9 mouse cellular contexts compared by ENCODE assay signal in the genomic region with DNA sequence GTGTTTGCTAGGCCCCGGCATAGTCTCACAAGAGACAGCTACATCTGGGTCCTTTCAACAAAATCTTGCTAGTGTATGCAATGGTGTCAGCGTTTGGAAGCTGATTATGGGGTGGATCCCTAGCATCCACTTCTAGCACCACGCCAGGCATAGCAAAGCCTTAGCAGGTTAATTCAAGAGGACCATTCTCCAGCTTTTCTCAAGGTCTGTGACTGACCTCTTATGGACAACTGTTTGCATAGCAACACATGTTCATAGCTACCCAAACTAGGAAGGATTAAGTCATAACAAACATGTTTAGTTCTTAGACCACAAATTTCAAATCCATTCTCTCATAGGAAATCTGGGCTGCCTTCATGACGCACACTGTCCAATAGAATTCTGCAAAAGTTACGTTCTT. TPM values are rescaled to one million over a fixed set of nuclear protein-coding genes. Genes with fewer than 3 reads are reported as not detected.
DNase-seq lines count a peak whose midpoint lies in the region; ATAC-seq and TF ChIP-seq lines count a peak whose summit lies in the region.
"Had no signal": no experiment of that assay in that cellular context is flagged by ENCODE, and none has a peak within 500 bp of the region (broad histone marks: within the 10 kb centered on the region; RNA-seq: fewer than 3 reads in every experiment).

No protein-coding gene starts in this region.

- H3K9ac ChIP-seq in forebrain, embryonic 12.5 days: no peak overlapping the region
- H3K9ac ChIP-seq in forebrain, embryonic 11.5 days (ENCODE audit: low read length): no peak overlapping the region
- H3K9ac ChIP-seq in liver, embryonic 14.5 days (replicated peaks): no peak overlapping the region
- H3K9ac ChIP-seq in liver, embryonic 12.5 days: no peak overlapping the region

- no peaks in the 10 kb centered on the region for H3K4me1 ChIP-seq in forebrain, embryonic 12.5 days
- no peaks in the 10 kb centered on the region for H3K4me1 ChIP-seq in forebrain, embryonic 11.5 days (replicated peaks; ENCODE audit: control insufficient read depth, insufficient read depth, low read length)
- no peaks in the 10 kb centered on the region for H3K4me1 ChIP-seq in liver, embryonic 14.5 days (replicated peaks; ENCODE audit: control insufficient read depth in 2 of 2, insufficient read depth in 2 of 2, low read length in 1 of 2)
- no peaks in the 10 kb centered on the region for H3K4me1 ChIP-seq in liver, embryonic 12.5 days

- 61% methylated on average over 5 of the region's 5 CpGs for whole genome bisulfite sequencing in forebrain, embryonic 12.5 days
- WGBS in forebrain, embryonic 11.5 days: 60% methylated on average over 4 of the region's 5 CpGs
- 46% methylated on average over 4 of the region's 5 CpGs for WGBS in liver, embryonic 14.5 days (ENCODE audit: insufficient replicate concordance)
- 53% methylated on average over 5 of the region's 5 CpGs for WGBS in liver, embryonic 12.5 days (ENCODE audit: insufficient replicate concordance)

- peak; percentile 68; the same call in 1 of the 2 replicates for ATAC-seq in forebrain, embryonic 12.5 days (ENCODE audit: low FRiP score)
- ATAC-seq in forebrain, embryonic 11.5 days (replicated peaks; ENCODE audit: low FRiP score): no peak
- no peak for ATAC-seq in liver, embryonic 14.5 days (ENCODE audit: insufficient read depth)
- no peak for ATAC-seq in liver, embryonic 12.5 days
- peak; percentile 80 for ATAC-seq in common myeloid progenitor, adult 5-6 weeks (replicated peaks; ENCODE audit: low read depth, poor library complexity, severe bottlenecking)

- no peak for DNase-seq in forebrain, embryonic 11.5 days (ENCODE audit: low spot score)
- DNase-seq in liver, embryonic 14.5 days (ENCODE audit: low read depth in 3 of 3, low spot score in 3 of 3): no peak
- peak; percentile 47 for DNase-seq in kidney, postnatal 14 days
- DNase-seq in telencephalon, adult 2 months (ENCODE audit: low read depth, low spot score): peak; percentile 16
- no peak for DNase-seq in testis, postnatal 10 days (ENCODE audit: low spot score)

- H3K9me3 ChIP-seq in forebrain, embryonic 12.5 days: no peaks in the 10 kb centered on the region
- no peaks in the 10 kb centered on the region for H3K9me3 ChIP-seq in forebrain, embryonic 11.5 days (ENCODE audit: control insufficient read depth, low read length)
- H3K9me3 ChIP-seq in liver, embryonic 14.5 days (ENCODE audit: control insufficient read depth, low read length): no peaks in the 10 kb centered on the region
- H3K9me3 ChIP-seq in liver, embryonic 12.5 days (replicated peaks): no peaks in the 10 kb centered on the region

- no peak overlapping the region for H3K4me3 ChIP-seq in forebrain, embryonic 12.5 days (replicated peaks)
- H3K4me3 ChIP-seq in forebrain, embryonic 11.5 days (ENCODE audit: low read depth, low read length): no peak overlapping the region
- no peak overlapping the region for H3K4me3 ChIP-seq in liver, embryonic 14.5 days (ENCODE audit: insufficient read depth in 1 of 2, low read depth in 2 of 2, low read length in 2 of 2)
- no peak overlapping the region for H3K4me3 ChIP-seq in liver, embryonic 12.5 days

- TF ChIP-seq EP300 in liver, embryonic 14.5 days (IDR thresholded peaks at IDR 0.05; ENCODE audit: low read depth): no peak

- peaks cover 1% of the 10 kb centered on the region; the same call in 1 of the 2 replicates for H3K27me3 ChIP-seq in forebrain, embryonic 12.5 days
- H3K27me3 ChIP-seq in forebrain, embryonic 11.5 days (ENCODE audit: control insufficient read depth, insufficient read depth, low read length): no peaks in the 10 kb centered on the region
- no peaks in the 10 kb centered on the region for H3K27me3 ChIP-seq in liver, embryonic 14.5 days (ENCODE audit: control insufficient read depth, insufficient read depth, low read length)
- H3K27me3 ChIP-seq in liver, embryonic 12.5 days (replicated peaks): no peaks in the 10 kb centered on the region

- H3K27ac ChIP-seq in forebrain, embryonic 12.5 days: no peak overlapping the region
- no peak overlapping the region for H3K27ac ChIP-seq in forebrain, embryonic 11.5 days (ENCODE audit: low read depth, low read length)
- no peak overlapping the region for H3K27ac ChIP-seq in liver, embryonic 14.5 days
- H3K27ac ChIP-seq in liver, embryonic 12.5 days: no peak overlapping the region

- no peaks in the 10 kb centered on the region for H3K36me3 ChIP-seq in forebrain, embryonic 12.5 days (replicated peaks)
- no peaks in the 10 kb centered on the region for H3K36me3 ChIP-seq in forebrain, embryonic 11.5 days (ENCODE audit: control insufficient read depth, insufficient read depth, low read length)
- H3K36me3 ChIP-seq in liver, embryonic 14.5 days (replicated peaks; ENCODE audit: control insufficient read depth, insufficient read depth, low read depth): no peaks in the 10 kb centered on the region
- H3K36me3 ChIP-seq in liver, embryonic 12.5 days: no peaks in the 10 kb centered on the region

- H3K4me2 ChIP-seq in forebrain, embryonic 12.5 days: no peak overlapping the region
- no peak overlapping the region for H3K4me2 ChIP-seq in forebrain, embryonic 11.5 days (ENCODE audit: low read depth, low read length, severe bottlenecking)
- H3K4me2 ChIP-seq in liver, embryonic 14.5 days (ENCODE audit: low read depth): no peak overlapping the region
- no peak overlapping the region for H3K4me2 ChIP-seq in liver, embryonic 12.5 days

- TF ChIP-seq CTCF in liver, embryonic 14.5 days (IDR thresholded peaks at IDR 0.05; ENCODE audit: low read depth): peak; percentile 50; the same call in 1 of the 2 replicates

RNA-seq across cellular contexts. Expression of a gene that starts 40.7 kb away (rescaled TPM):
- polyA plus RNA-seq in forebrain, embryonic 12.5 days (2016; fragmentation: Nextera tagmentation; extraction: Ambion mirVana): 0.73 and 0.75 TPM in 2 replicates
- polyA plus RNA-seq in forebrain, embryonic 11.5 days (2014; fragmentation: Nextera tagmentation; extraction: Ambion mirVana): 0.63 and 1.2 TPM in 2 replicates
- polyA plus RNA-seq in liver, embryonic 14.5 days (2012; rRNA removed): 0.07 TPM in 1 of 2 replicates, not detected in the other
- polyA plus RNA-seq in liver, embryonic 14.5 days (2014; fragmentation: Nextera tagmentation; extraction: Ambion mirVana): not detected in 2 replicates
- 0.23 TPM in 1 of 2 replicates, not detected in the other for polyA plus RNA-seq in liver, embryonic 12.5 days (2016; fragmentation: Nextera tagmentation; extraction: Ambion mirVana)
- total RNA-seq in common myeloid progenitor, adult 5-6 weeks (2017): not detected in 2 replicates
- total RNA-seq: left cerebral cortex, postnatal 36 days had no signal

RNA-seq across cellular contexts. Expression of a gene that starts 55.7 kb away (rescaled TPM):
- 1.0 and 1.1 TPM in 2 replicates for polyA plus RNA-seq in forebrain, embryonic 12.5 days (2016; fragmentation: Nextera tagmentation; extraction: Ambion mirVana)
- polyA plus RNA-seq in forebrain, embryonic 11.5 days (2014; fragmentation: Nextera tagmentation; extraction: Ambion mirVana): 0.63 and 0.87 TPM in 2 replicates
- polyA plus RNA-seq in liver, embryonic 14.5 days (2012; rRNA removed): 0.51 and 0.74 TPM in 2 replicates
- polyA plus RNA-seq in liver, embryonic 14.5 days (2014; fragmentation: Nextera tagmentation; extraction: Ambion mirVana): 0.19 TPM in 1 of 2 replicates, not detected in the other
- polyA plus RNA-seq in liver, embryonic 12.5 days (2016; fragmentation: Nextera tagmentation; extraction: Ambion mirVana): 0.19 TPM in 1 of 2 replicates, not detected in the other
- 1.2 TPM in 1 of 2 replicates, not detected in the other for total RNA-seq in common myeloid progenitor, adult 5-6 weeks (2017)

Comparison
In these comparisons a context has a peak if more than half of its experiments do, and no peak if none do; other contexts are left out.
1. ATAC-seq: peak in forebrain, embryonic 12.5 days (single experiment) and common myeloid progenitor, adult 5-6 weeks (single experiment); none in forebrain, embryonic 11.5 days (single experiment), liver, embryonic 14.5 days (single experiment) and liver, embryonic 12.5 days (single experiment).
2. DNase-seq: peak in kidney, postnatal 14 days (single experiment) and telencephalon, adult 2 months (single experiment); none in forebrain, embryonic 11.5 days (single experiment), liver, embryonic 14.5 days (0 of 3) and testis, postnatal 10 days (single experiment).